Mouse (Mus musculus): ENCODE measurements around the gene Mgat4b. TPM values are rescaled to one million over a fixed set of nuclear protein-coding genes. Genes with fewer than 3 reads are reported as not detected.

Mgat4b gene
- polyA plus RNA-seq, 1 experiment from 2014 or later: 17.3 TPM

- WGBS: 54% methylated on average over 7 of the region's 7 CpGs
Observed at GRCm38 (mm10) chr11:50222559-50223276, 12.0 kb downstream of the Mgat4b start.

GRCm38 (mm10) chr11:50223783-50224662 lies 13.3 kb downstream of the Mgat4b start:
- no peak for DNase-seq (ENCODE audit: low spot score)
- 6% methylated on average over 17 of the region's 17 CpGs for WGBS

More at GRCm38 (mm10) chr11:50222559-50223276, 12.0 kb downstream of the Mgat4b start:
- Histone ChIP-seq H3K27ac (no peak overlapping the region), H3K4me3 (no peak overlapping the region), H3K27me3 (ENCODE audit: insufficient read depth, poor library complexity, severe bottlenecking) (peaks cover 26% of the 10 kb centered on the region), H3K36me3 (no peaks in the 10 kb centered on the region), H3K4me1 (peaks cover 36% of the 10 kb centered on the region), H3K9me3 (no peaks in the 10 kb centered on the region)
- DNase-seq (ENCODE audit: low spot score): no peak

GRCm38 (mm10) chr11:50224671-50225530 lies 14.2 kb downstream of the Mgat4b start:
- Histone ChIP-seq H3K27ac (peak overlapping the region; percentile 96), H3K36me3 (no peaks in the 10 kb centered on the region), H3K4me1 (peaks cover 47% of the 10 kb centered on the region), H3K27me3 (ENCODE audit: insufficient read depth, poor library complexity, severe bottlenecking) (peaks cover 33% of the 10 kb centered on the region), H3K9me3 (no peaks in the 10 kb centered on the region), H3K4me3 (peak overlapping the region; percentile 96)
- peak; percentile 93 for DNase-seq (ENCODE audit: low spot score)
- under 1% methylated on average over 65 of the region's 70 CpGs for WGBS

More at GRCm38 (mm10) chr11:50223783-50224662, 13.3 kb downstream of the Mgat4b start:
- peaks cover 26% of the 10 kb centered on the region for H3K27me3 ChIP-seq (ENCODE audit: insufficient read depth, poor library complexity, severe bottlenecking)
- peak overlapping the region; percentile 96 for H3K4me3 ChIP-seq
- peak overlapping the region; percentile 96 for H3K27ac ChIP-seq
- H3K4me1 ChIP-seq: peaks cover 38% of the 10 kb centered on the region
- H3K9me3 ChIP-seq: no peaks in the 10 kb centered on the region
- no peaks in the 10 kb centered on the region for H3K36me3 ChIP-seq

DNA sequence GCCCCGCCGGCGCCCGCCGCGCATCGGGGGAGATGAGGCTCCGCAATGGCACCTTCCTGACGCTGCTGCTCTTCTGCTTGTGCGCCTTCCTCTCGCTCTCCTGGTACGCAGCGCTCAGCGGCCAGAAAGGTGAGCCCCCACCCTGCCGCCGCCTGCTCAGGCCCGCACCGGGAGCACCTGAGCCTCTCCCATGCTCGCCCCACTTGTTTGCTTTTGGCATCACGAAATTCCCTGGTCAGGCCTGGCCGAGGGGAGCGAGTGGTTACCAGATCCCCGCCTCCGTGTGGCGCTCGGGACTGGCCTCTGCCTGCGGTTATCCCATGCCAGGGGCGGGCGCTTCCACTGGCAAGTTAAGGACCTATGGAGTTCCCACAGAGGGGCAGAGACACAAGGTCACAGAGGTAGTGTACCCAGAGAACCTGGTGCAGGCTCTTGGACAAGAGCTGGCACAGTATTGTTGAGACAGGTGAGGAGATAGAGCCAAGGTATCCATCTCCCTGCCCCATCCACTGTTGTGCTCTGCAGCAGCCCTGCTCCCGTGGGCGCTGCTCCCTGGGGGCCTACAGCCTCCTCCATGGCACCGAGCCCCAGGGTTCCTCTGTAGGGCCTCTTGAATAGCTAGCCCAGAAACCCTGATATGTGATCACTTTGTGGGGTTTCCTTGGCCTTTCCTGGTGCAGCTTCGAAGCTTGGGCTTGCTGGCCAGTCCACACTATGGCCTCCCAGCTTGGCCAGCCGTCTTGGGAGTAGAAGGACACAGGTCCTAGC lies 15.1 kb downstream of the Mgat4b start:
- peaks cover 53% of the 10 kb centered on the region for H3K4me1 ChIP-seq

DNA sequence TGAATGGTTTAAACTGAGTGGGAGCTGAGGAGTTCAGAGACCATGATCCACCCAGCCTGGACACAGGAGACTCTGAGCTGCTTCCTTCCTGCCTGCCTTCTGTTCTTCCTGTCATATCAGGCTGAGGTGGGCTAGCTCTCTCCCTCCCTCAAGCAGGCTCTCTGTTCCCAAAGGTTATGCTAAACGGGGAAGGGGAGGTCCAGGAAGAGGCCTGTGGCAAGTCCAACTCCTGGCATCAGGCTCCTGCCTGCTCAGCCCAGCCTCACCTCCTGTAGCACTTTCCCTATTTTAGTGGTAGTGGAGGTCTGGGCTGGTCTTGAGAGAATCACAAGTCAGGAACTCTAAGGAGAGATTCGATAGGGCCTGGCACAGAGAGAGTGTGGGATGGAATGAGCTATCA lies 15.7 kb downstream of the Mgat4b start:
- 31% methylated on average over 2 of the region's 2 CpGs for WGBS
- Histone ChIP-seq H3K36me3 (no peaks in the 10 kb centered on the region), H3K4me3 (peak overlapping the region; percentile 96), H3K9me3 (no peaks in the 10 kb centered on the region), H3K27me3 (ENCODE audit: insufficient read depth, poor library complexity, severe bottlenecking) (peaks cover 45% of the 10 kb centered on the region), H3K27ac (peak overlapping the region; percentile 96), H3K4me1 (peaks cover 56% of the 10 kb centered on the region)
- DNase-seq (ENCODE audit: low spot score): no peak

More for the DNA sequence above, 15.1 kb downstream of the Mgat4b start:
- Histone ChIP-seq H3K9me3 (no peaks in the 10 kb centered on the region), H3K27ac (peak overlapping the region; percentile 96), H3K4me3 (peak overlapping the region; percentile 96), H3K27me3 (ENCODE audit: insufficient read depth, poor library complexity, severe bottlenecking) (peaks cover 42% of the 10 kb centered on the region), H3K36me3 (no peaks in the 10 kb centered on the region)
- 4% methylated on average over 34 of the region's 34 CpGs for WGBS
- DNase-seq (ENCODE audit: low spot score): peak; percentile 84

- no peaks in the 10 kb centered on the region for H3K9me3 ChIP-seq
- peaks cover 56% of the 10 kb centered on the region for H3K4me1 ChIP-seq
- peak overlapping the region; percentile 96; the same call in 1 of the 2 replicates for H3K27ac ChIP-seq
- DNase-seq (ENCODE audit: low spot score): no peak
- peaks cover 8% of the 10 kb centered on the region for H3K36me3 ChIP-seq
- peak overlapping the region; percentile 96; the same call in 1 of the 2 replicates for H3K4me3 ChIP-seq
- 79% methylated on average over 3 of the region's 3 CpGs for WGBS
- peaks cover 51% of the 10 kb centered on the region for H3K27me3 ChIP-seq (ENCODE audit: insufficient read depth, poor library complexity, severe bottlenecking)
Observed at GRCm38 (mm10) chr11:50227226-50227625, 16.5 kb downstream of the Mgat4b start.

GRCm38 (mm10) chr11:50227736-50228135 lies 17.0 kb downstream of the Mgat4b start:
- Histone ChIP-seq H3K9me3 (no peaks in the 10 kb centered on the region), H3K27ac (no peak overlapping the region; the same call in 1 of the 2 replicates), H3K27me3 (ENCODE audit: insufficient read depth, poor library complexity, severe bottlenecking) (peaks cover 52% of the 10 kb centered on the region), H3K4me1 (peaks cover 56% of the 10 kb centered on the region), H3K4me3 (no peak overlapping the region), H3K36me3 (peaks cover 13% of the 10 kb centered on the region)
- 89% methylated on average over 4 of the region's 4 CpGs for WGBS
- no peak for DNase-seq (ENCODE audit: low spot score)

GRCm38 (mm10) chr11:50228772-50229171 lies 18.1 kb downstream of the Mgat4b start:
- H3K36me3 ChIP-seq: peaks cover 24% of the 10 kb centered on the region
- 27% methylated on average over 3 of the region's 3 CpGs for WGBS
- no peak overlapping the region for H3K27ac ChIP-seq
- no peak for DNase-seq (ENCODE audit: low spot score)
- peaks cover 51% of the 10 kb centered on the region for H3K27me3 ChIP-seq (ENCODE audit: insufficient read depth, poor library complexity, severe bottlenecking)
- no peak overlapping the region for H3K4me3 ChIP-seq
- H3K9me3 ChIP-seq: no peaks in the 10 kb centered on the region
- H3K4me1 ChIP-seq: peaks cover 55% of the 10 kb centered on the region

- DNase-seq (ENCODE audit: low spot score): no peak
- H3K4me3 ChIP-seq: no peak overlapping the region
- 53% methylated on average over 7 of the region's 7 CpGs for WGBS
- H3K27me3 ChIP-seq (ENCODE audit: insufficient read depth, poor library complexity, severe bottlenecking): peaks cover 57% of the 10 kb centered on the region
- no peaks in the 10 kb centered on the region for H3K9me3 ChIP-seq
- peaks cover 30% of the 10 kb centered on the region for H3K36me3 ChIP-seq
- H3K4me1 ChIP-seq: peaks cover 51% of the 10 kb centered on the region
- H3K27ac ChIP-seq: 0 out of 2 replicates have a peak overlapping the region, but pooled peaks have one; percentile 11
Observed at GRCm38 (mm10) chr11:50229252-50229910, 18.7 kb downstream of the Mgat4b start.

GRCm38 (mm10) chr11:50230481-50231304 lies 20.0 kb downstream of the Mgat4b start:
- H3K27me3 ChIP-seq (ENCODE audit: insufficient read depth, poor library complexity, severe bottlenecking): peaks cover 70% of the 10 kb centered on the region
- peak overlapping the region; percentile 55 for H3K4me3 ChIP-seq
- peaks cover 36% of the 10 kb centered on the region for H3K36me3 ChIP-seq
- H3K9me3 ChIP-seq: no peaks in the 10 kb centered on the region
- H3K4me1 ChIP-seq: peaks cover 47% of the 10 kb centered on the region
- no peak for DNase-seq (ENCODE audit: low spot score)
- H3K27ac ChIP-seq: no peak overlapping the region
- 28% methylated on average over 45 of the region's 45 CpGs for WGBS

DNA sequence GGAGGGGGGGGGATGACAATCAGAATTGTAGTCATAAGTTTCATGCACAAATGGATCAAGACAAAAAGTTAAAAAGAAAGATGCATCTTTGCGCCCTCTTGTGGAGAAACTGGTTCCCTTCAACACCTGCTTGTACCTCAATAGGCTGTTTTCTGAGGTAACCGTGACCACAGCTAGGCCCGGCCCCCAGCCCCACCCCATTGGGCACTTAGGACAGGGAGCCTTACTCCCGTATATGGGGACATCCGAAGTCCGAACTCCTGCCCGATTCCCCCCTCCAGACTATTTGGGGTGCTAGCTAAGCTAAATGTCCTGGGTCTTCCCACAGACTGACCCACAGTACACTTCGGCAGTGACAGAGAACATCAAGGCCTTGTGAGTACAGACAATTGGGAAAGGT lies 20.7 kb downstream of the Mgat4b start:
- Histone ChIP-seq H3K27me3 (ENCODE audit: insufficient read depth, poor library complexity, severe bottlenecking) (peaks cover 66% of the 10 kb centered on the region), H3K4me1 (peaks cover 45% of the 10 kb centered on the region), H3K36me3 (peaks cover 36% of the 10 kb centered on the region), H3K4me3 (peak overlapping the region; percentile 55), H3K9me3 (no peaks in the 10 kb centered on the region), H3K27ac (no peak overlapping the region)
- no peak for DNase-seq (ENCODE audit: low spot score)
- 24% methylated on average over 8 of the region's 8 CpGs for WGBS

All from heart, embryonic 10.5 days (tissue).